Mouse (Mus musculus): ENCODE results near the gene Kctd19. TPM values are rescaled to one million over a fixed set of nuclear protein-coding genes. Genes with fewer than 3 reads are reported as not detected.

Gene Kctd19
- polyA plus RNA-seq (2012; rRNA removed) = not detected in 2 replicates

DNA sequence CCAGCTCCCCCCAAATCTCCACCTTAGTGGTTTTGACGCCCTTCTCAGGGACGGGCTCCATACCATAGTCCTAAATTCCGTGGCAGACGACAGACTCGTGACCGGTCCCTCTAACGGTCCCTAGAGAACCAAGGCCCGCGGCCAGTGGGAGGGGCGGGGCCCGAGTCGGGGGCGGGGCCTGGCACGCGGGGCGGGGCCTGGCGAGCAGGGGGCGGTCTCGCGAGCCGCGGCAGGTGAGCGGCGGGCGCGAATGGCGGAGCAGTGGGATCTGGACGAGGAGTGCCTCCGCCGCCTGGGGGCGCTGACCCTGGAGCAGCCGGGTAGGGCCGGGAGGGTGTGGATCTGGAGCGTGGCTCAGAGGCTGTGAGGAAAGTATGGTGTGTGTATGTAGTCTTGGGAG is at the start of gene Kctd19, which contains the start of gene Lrrc36:
Kctd19 (minus strand) TSS at position 112 of the 400 bp plus-strand sequence.
Lrrc36 (plus strand) TSS at position 181 of the 400 bp plus-strand sequence.

DNA sequence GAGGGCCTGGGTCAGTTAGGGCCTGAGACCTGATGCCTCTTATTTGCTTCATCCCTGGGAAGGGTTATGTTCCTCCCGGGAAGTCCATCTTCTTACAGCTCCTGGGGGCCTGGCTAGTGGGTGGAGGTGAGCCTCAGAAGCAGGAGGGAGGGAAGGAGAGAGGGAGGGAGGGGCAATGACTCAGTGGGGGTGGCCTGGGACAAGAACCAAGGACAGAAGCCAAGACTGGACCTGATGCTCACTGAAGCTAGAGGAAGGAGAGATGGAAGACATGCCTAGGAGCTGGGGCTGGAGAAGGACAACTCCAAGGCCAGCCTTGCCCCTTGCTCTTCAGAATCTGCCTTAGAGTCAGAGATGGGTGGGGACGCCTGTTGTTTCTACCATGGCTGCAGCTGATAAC is 40.3 kb downstream of the Kctd19 start, which contains the start of gene Plekhg4:
Plekhg4 (plus strand) TSS at position 243 of the 400 bp plus-strand sequence.

GRCm38 (mm10) chr8:105348450-105349095 is 64.7 kb downstream of the Kctd19 start, which contains the start of gene Slc9a5:
Gene Slc9a5 (plus strand): TSS chr8:105348843.

DNA sequence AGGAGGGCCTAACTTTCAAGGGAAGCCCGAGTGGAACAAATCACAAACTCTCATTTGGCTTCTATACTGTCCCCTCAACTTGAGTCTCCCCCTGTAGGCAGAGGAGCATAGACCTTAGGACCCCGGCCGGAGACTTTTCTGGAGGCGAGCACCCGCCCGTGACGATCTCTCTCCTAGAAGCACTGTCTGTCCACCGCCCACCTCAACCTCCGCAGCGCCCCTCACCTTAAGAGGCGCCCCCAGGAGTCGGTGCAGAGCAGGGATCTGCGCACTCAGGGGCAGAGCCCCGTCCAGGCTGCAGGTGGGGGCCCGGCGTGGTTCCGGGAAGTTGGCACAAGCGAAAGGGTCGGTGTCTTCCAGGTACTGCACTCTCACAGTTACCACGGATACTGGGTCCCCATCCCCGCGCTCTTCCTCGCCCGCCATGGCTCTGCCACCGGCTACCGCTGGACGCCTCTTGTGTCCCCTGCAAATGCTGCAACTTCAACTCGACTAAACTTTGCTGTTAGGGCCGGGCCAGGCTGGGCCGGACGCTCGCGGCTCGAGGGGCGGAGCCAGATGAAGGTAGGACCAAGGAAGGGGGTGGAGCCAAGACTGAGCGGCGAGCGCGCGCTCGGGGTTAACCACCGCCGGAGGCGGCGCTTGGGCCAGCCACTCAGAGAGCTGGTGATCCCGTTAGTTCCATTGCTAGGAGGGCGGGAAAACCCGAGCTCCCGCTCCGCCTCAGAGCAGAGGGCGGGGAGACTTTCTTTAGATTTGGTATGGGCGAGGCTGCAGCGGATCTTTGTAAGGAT is 65.7 kb downstream of the Kctd19 start, which contains the start of gene Fhod1:
Fhod1 (minus strand) TSS at position 526 of the 794 bp plus-strand sequence.

Other genes starting within 250 kb of the Kctd19 start
- gene Cbfb, start 242.8 kb downstream of the Kctd19 start, polyA plus RNA-seq (2012; rRNA removed) = 2.1 and 2.3 TPM in 2 replicates
- 13.5 and 13.8 TPM in 2 replicates for gene D230025D16Rik, start 188.4 kb downstream of the Kctd19 start, polyA plus RNA-seq (2012; rRNA removed)
- gene B3gnt9, start 158.3 kb downstream of the Kctd19 start, polyA plus RNA-seq (2012; rRNA removed) = 6.5 and 27.1 TPM in 2 replicates
- gene Tradd, start 148.9 kb downstream of the Kctd19 start, polyA plus RNA-seq (2012; rRNA removed) = 19.5 and 27.4 TPM in 2 replicates
- 7.8 and 13.6 TPM in 2 replicates for gene Fbxl8, start 148.9 kb downstream of the Kctd19 start, polyA plus RNA-seq (2012; rRNA removed)
- gene Hsf4, start 143.7 kb downstream of the Kctd19 start, polyA plus RNA-seq (2012; rRNA removed) = 2.3 and 3.6 TPM in 2 replicates
- 2.9 and 4.1 TPM in 2 replicates for gene Nol3, start 137.4 kb downstream of the Kctd19 start, polyA plus RNA-seq (2012; rRNA removed)
- 2.8 and 3.0 TPM in 2 replicates for gene 4931428F04Rik, start 123.6 kb downstream of the Kctd19 start, polyA plus RNA-seq (2012; rRNA removed)
- 2.9 and 3.6 TPM in 2 replicates for gene Exoc3l, start 117.4 kb downstream of the Kctd19 start, polyA plus RNA-seq (2012; rRNA removed)
- 75.3 and 82.4 TPM in 2 replicates for gene E2f4, start 115.8 kb downstream of the Kctd19 start, polyA plus RNA-seq (2012; rRNA removed)
- 24.7 and 28.1 TPM in 2 replicates for gene Elmo3, start 107.9 kb downstream of the Kctd19 start, polyA plus RNA-seq (2012; rRNA removed)
- gene Lrrc29, start 87.2 kb downstream of the Kctd19 start, polyA plus RNA-seq (2012; rRNA removed) = 3.6 and 4.0 TPM in 2 replicates
- gene Tmem208, start 87.1 kb downstream of the Kctd19 start, polyA plus RNA-seq (2012; rRNA removed) = 73.4 and 87.5 TPM in 2 replicates
- gene Fhod1, start 65.5 kb downstream of the Kctd19 start, polyA plus RNA-seq (2012; rRNA removed) = 8.3 and 11.0 TPM in 2 replicates
- 1.0 and 1.3 TPM in 2 replicates for gene Slc9a5, start 64.7 kb downstream of the Kctd19 start, polyA plus RNA-seq (2012; rRNA removed)
- 0.08 and 0.11 TPM in 2 replicates for gene Plekhg4, start 40.2 kb downstream of the Kctd19 start, polyA plus RNA-seq (2012; rRNA removed)
- gene Lrrc36, start 69 bp upstream of the Kctd19 start, polyA plus RNA-seq (2012; rRNA removed) = 0.18 and 0.28 TPM in 2 replicates
- gene Tppp3, start 58.0 kb upstream of the Kctd19 start, polyA plus RNA-seq (2012; rRNA removed) = 112 and 143 TPM in 2 replicates
- gene Zdhhc1, start 83.4 kb upstream of the Kctd19 start, polyA plus RNA-seq (2012; rRNA removed) = 35.4 and 36.1 TPM in 2 replicates
- gene Hsd11b2, start 105.3 kb upstream of the Kctd19 start, polyA plus RNA-seq (2012; rRNA removed) = 3.3 and 3.7 TPM in 2 replicates
- 44.6 and 47.3 TPM in 2 replicates for gene Atp6v0d1, start 152.5 kb upstream of the Kctd19 start, polyA plus RNA-seq (2012; rRNA removed)
- gene Ripor1, start 191.8 kb upstream of the Kctd19 start, polyA plus RNA-seq (2012; rRNA removed) = 12.1 and 15.4 TPM in 2 replicates
- 3.0 and 5.4 TPM in 2 replicates for gene Ctcf, start 223.1 kb upstream of the Kctd19 start, polyA plus RNA-seq (2012; rRNA removed)
- 0.28 and 0.55 TPM in 2 replicates for gene Agrp, start 223.9 kb upstream of the Kctd19 start, polyA plus RNA-seq (2012; rRNA removed)

Measured in stomach, adult 2 months (tissue).